Mouse (Mus musculus) telencephalon, adult 2 months (tissue): Measurements from ENCODE around the gene Pnmt.
A peak's percentile ranks its signal among the peaks of the same experiment; 100 is the strongest.
"Not testable (repeated sequence)": the region's sequence is repeated elsewhere in the genome, so short reads cannot be mapped to it uniquely, and the experiment has no call there.

Source experiments
- DNase-seq: peaks from one replicate; pipeline ENCODE4 v3.0.0-alpha.2; 2011; ENCODE audit warnings: low read depth, low spot score

Gene Pnmt

DNA sequence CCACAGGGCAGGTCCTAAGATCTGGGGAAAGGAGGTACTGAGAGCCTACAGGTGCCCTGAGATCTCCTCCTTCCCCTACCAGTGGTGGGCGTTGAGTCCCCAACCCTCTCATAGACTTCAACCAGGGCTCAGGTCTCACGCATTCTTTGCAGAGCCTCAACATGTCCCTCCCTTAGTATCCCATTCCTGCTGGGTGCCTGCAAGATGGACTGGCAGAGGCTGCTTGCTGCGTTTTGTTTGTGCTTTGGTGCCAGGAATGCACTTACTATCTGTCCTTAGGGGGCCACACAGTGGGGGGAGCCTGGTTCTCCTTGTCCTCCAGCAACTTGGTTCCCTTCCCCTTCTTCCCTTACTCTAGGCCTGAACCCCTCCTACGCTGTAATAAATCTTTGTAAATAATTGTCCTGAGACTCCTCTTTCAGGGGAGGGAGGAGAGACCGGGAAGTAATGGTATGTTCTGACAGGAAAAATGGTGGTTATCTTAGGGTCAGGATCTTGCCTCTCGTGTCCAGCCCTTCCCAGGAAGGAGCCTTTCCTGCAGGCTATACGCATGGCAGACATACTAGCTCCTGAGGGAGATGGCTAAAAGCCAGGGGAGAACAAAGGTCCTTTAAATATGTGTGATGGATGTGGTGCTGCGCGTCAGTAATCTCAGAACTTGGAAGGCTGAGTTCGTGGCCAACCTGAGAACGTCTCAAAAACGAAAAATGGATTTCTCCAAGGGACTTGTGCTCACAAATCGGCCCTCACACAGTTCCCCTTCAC lies 28.7 kb upstream of the Pnmt start:
- no peak for DNase-seq

DNA sequence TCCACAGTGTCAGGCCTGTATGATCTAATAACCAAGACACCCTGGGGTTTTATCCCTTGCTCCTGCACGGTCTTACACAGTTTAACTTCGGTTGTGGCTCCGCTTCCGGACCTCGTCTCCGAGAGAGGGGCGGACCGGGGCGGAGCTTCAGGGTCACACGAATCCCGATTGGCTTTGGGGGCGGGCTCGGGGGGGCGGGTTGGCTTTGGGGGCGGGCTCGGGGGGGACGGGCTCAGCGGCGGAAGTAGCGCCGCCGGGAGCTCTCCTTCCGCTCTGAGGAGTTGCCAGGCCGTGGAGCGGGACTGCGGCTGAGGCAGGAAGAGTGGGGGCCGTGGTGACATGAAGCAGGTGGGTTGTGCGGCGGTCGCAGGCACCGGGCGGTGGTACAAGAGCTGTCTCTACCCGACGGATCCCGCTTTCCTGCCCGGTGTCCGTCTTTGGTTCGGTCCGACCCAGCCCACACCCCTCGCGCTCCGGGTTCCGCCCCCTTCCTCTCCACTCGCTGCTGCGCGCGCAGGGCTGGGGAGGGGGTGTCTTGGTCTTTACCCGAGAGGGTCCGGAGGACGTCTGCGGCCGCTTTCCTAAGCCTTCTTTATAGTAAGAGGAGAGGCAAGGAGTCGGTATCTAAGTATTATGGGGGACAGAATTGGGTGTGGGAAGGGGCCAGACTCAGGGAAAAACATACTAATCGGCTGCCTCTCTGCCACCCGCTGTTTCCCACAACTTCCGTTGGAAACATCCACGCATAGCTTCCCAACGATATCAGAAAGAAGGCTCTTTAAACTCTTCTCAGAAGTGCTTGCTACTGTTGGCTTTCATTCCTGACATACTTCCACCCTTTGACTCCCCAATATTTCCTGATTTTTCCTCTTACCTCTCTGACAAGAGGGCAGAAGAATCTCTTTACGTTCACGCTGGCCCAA lies 27.8 kb upstream of the Pnmt start, which contains the start of gene Stard3:
TSS of gene Stard3 (plus strand) at position 208 of the 923 bp plus-strand sequence.
- DNase-seq: peak; percentile 79

DNA sequence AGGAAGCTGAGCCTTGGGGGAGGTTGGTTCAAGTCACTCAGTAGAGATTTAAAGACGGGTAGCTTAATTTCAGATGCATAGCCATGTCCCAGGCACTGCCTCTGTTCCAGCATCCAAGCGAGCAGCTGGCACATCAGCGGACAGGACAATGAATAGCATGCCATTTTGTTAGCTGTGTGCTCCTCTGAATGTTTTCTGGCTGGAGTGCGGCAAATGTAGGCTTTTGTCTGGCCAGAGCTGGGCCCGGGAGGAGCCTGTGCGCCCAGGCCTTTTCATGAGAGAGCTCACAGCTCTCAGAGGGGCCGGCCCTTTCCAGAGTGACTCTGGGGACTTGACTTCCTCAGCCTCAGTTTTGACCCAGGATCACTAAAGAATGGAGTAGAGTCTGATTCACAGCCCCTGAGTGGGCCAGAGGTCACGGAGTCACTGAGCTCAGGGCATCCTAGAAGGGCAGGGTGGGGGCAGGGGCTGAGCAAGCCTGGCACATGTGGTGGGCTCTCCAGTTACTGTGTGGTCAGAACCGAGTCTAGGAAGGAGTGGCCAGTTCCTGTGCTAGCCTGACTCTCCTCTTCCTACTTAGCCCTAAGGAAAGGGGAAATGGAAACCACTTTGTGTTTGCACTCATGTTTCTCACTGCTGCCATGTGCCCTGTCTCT lies 25.3 kb upstream of the Pnmt start:
- no peak for DNase-seq

DNA sequence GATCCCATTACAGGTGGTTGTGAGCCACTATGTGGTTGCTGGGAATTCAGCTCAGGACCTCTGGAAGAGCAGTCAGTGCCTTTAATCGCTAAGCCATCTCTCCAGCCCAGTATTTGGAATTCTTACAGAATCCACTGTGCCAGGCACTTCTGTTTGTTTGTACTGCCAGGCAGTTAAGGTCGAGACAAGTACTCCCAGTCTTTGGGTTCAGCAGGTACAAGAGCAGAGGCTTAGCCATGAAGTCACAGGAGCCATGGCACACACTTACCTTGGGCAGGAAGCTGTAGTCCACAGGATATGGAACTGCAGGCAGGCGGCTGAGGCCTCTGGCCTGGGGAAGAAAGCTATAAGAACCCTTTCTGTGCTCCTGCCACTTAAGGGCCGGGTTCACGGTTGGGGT lies 22.4 kb upstream of the Pnmt start:
- DNase-seq: no peak

DNA sequence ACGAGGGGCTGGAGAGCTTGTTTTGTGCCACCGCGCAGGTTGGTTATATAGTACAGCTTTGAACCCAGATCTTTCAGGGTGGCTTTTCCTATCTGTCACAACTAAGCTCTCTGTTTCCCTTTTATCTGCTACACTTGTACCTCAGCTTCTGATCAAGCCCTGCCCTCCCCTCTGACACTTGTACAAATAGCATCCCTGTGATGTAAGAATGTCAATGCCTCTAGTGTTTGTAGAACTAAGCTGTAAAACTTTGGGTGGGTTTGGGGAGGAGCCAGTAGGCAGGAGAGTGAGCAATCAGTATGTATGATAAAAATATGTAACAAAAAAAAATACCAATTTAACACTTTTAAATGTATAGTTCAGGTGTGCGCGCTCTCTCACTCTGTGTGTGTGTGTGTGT lies 21.8 kb upstream of the Pnmt start:
- no peak for DNase-seq

DNA sequence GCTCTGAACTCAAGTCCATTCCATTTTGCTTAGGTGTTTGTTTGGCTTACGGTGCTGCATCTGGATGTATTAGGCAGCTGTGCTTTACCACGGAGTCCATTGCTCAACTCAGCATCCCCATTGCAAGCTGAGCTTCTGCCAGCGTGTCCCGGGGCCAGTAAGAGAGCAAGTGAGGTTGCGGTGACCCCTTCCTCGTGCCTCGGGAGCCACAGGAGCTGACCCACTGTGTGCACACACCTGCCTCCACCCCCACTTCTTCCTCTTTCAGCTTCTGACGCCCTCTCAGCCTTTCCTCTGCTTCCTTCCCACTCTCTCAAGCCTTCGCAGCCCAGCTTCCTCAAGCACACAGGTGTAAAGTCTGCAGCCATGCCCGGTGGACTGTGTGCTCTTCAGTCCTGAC lies 20.0 kb upstream of the Pnmt start:
- no peak for DNase-seq

DNA sequence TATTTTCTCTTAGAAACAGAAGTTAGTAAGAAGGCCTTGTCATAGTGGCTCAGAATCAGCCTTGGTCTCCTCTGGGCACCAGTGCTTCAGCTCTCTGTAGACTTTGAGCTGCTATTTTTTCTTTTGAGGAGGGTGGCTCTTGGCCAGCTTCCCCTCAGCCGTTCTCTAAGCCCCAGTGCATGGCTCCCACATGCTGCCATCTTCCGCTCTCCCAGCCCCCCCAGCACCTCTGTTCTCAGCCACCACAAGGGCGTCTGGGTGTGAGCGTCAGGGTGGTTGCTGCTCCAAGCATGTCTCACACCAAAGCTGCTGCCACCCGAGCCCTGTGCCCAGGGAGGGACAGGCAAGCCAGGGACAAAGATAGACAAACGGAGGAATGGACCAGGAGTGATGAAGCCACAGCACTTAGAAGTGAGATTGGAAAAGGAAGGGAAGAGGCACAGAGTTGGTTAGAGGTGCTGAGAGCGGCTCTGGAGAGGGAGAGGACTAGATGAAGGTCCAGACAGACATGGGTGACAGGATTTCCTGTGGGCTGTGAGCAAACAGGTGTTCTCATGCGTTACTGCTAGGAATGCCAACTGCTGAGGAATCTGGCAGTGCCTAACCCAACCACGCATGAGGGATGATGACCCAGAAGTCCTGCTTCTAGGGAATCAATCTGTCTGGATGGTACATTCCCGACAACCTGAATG lies 18.9 kb upstream of the Pnmt start:
- peak; percentile 60 for DNase-seq

DNA sequence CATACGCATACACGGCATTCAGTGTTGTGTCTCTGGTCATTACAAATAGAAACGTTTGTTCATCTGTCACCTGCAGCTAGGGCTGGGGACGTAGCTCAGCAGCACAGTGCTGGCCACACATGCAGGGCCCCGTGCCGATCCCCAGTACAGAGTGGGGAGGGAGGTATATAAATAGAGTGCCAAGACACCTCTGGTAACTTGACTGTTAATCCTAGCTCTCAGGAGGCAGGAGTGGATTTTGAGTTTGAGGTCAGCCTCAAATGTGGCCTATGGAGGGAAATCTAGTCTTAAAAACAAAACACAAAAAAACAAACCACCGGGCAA lies 18.4 kb upstream of the Pnmt start:
- no peak for DNase-seq

DNA sequence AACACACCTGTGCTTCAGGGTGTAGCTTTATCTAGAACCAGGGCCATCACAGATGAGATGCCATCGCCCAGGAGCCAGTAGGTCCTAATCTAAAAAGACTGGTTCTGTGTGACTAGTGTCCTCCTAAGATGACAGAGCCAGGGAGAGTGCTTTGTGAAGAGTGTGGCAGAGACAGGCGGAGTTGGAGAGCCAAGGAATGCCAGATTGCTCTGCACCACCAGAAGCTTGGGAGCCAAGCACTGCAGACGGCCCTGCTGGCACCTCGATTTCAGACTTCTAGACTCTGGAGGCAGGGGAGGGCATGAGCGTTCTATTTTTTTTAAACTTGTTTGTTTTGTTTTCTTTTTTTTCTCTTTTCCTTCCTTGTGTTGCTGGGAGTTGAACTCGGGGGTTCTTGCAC lies 16.9 kb upstream of the Pnmt start:
- peak; percentile 64 for DNase-seq

DNA sequence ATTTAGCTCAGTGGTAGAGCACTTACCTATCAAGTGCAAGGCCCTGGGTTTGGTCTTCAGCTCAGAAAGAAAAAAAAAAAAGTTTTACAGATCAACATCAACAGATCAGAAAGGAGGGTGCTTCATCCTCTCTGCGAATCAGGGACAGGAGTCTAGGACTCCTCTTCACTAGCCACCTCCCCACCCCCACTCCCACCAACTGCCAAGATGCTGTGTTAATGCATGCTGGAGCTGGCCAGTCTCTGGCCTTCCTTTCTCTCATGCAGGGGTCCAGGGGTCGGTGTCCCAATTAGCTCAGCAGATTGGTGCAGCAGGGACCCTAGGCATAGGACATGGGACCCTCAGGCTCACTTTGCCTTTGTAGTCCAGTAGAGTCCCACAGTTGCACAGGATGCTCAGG lies 15.7 kb upstream of the Pnmt start:
- no peak for DNase-seq

DNA sequence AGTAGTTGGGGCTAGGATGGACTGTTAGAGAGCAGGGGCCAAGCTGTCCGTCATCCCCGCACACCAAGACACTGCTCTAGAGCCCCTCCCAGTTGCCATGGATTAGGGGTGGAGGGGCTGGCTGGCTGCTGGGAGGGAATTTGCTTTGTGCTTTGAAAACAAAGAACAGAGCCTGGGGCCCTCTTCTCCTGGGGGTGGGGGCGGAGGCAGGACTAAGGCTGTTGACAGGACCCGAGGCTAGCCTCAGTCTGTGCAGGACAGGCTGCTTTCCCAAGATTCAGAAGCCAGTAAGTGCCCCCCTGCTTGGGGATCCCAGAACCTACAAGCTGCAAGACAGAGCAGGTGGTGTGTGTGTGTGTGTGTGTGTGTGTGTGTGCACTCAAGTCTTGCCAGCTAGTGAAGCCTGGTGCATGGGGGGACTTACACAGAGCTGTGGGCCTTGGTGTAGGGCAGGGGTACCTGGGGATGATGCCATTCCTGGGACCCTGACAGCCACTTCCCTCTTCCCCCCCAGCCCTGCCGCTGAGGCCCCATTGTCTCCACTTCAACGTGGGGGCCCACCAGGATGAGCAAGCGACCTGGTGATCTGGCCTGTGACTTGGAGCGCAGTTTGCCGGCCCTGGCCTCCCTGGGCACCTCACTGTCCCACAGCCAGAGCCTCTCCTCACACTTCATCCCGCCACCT lies 14.6 kb upstream of the Pnmt start:
- no peak for DNase-seq

DNA sequence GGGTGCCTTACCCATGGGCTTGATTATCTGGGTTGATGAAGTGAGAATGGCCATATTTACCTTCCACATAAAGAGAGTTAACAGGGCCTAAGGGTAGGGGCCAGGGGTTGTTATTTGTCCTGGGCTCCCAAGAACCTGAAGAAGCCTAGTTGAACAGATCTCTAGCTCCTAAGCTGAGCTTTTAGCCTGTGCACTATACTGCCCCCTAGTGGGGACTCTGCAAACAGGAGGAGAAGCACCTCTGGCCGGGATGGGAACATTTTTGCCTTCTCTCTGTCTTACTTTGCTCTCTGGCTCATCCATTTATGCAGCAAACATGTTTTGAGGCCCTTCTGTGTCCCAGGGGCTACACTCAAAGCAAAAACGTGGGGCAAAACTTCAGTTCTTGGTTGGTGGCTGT lies 13.8 kb upstream of the Pnmt start:
- no peak for DNase-seq

DNA sequence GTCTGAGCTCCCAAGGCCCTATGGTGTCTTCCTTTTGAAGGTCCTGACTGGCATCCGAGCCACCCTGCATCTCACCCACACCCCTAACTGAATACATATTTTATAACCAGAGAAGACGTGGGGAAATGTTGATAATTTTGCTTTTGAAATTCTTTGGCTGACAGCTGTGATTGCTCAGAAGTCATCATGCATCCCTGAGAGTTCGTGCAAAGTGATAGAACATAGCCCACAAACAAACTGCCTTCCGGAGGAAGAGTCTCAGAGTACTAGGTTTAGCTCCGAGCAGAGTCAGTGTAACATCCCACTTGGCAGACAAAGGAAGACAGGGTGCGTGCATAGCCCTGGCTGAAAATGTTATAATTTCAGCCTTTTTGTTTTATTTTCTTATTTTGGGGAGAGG lies 13.0 kb upstream of the Pnmt start:
- no peak for DNase-seq

DNA sequence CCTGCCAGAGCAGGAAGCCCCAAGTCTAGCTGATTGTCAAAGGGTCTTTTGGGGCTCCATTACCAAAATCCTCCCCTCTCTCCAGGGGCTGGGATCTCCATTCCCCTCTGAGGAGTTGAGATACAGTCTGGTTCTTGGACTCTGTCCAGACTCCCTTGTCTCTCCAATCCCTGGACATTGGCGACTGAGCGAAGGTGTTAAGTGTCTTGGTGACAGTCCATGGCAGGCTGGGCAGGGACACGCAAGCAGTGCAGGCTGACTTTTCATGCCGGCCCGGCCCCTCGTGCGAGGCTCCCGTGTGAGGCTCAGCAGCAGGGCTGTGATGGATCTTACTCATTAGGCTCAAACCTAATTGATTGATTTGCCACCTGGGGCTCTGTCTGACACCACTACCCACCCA lies 12.0 kb upstream of the Pnmt start:
- no peak for DNase-seq

DNA sequence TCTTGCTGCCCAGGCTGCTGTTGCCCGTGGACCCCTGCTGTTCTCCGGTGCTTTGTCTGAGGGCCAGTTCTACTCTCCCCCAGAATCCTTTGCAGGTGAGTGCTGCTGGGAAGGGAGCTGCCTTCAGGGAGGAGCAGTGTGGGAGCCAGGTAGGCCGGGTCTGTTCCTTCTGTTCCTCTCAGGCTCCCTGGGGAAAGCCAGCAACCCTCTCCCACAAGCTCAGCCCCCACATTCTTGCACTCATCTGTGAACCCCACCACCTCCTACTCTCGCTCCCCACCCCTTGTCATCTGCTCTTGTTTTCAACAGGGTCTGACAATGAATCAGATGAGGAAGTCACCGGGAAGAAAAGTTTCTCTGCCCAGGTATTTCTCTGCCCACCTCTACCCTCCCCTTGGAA lies 9.5 kb upstream of the Pnmt start:
- no peak for DNase-seq

DNA sequence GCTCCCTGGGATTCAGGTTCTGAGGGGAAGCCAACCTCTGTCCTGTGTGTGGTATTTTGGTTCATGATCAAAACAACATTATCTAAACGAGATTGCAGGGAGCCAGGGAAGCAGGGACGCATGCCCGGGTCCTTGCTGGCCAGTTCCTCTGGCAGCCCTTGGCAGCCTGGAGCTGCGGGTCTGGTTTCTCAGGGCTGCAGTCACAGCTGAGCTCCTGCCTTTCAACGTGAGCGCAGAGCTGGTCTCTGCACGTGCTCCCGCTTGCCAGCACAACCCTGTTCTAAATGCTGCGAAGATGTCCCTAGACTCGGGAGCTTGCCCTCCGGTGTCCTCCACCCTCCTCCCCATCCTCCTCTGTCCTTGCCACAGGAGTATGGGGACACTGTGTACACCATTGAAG lies 8.5 kb upstream of the Pnmt start:
- DNase-seq: no peak

DNA sequence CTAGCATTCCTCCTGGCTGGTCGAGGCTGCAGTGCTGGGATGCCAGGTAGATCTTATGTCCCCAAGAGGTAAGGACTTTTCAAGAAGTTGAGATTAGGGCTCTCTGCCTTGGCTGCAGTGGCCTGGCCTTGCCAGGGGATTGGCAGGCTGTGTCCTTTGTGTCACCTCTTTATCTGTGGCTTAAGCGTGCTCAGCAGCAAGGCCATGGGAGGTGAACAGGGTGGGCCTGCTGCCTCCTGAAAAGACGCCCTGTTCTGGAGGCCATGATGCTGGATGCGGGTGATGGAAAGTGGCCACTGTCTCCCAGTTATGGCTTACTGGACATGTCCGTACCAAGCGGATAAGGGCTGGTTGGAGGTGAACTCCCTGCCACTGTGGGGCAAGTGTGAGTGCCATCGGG lies 6.9 kb upstream of the Pnmt start:
- DNase-seq: no peak

DNA sequence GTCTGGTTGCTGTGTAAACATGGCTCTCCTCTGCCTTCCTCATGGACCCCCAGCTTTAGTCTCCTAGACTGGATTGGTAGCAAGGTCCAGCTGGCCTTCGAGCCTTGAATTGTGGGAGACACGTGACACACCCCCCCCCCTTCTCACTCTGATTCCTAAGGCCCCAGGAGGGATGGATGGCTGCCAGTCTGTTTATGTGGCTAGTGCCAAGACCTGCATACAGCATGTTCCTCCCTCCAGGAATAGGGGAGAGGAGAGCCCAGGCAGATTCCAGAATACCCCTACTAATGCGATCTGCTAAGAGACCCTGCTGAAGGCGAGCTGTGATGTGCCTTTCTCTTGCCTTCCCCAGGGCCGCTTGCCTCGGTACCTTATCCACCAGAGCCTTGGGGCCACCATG lies 6.1 kb upstream of the Pnmt start:
- no peak for DNase-seq

DNA sequence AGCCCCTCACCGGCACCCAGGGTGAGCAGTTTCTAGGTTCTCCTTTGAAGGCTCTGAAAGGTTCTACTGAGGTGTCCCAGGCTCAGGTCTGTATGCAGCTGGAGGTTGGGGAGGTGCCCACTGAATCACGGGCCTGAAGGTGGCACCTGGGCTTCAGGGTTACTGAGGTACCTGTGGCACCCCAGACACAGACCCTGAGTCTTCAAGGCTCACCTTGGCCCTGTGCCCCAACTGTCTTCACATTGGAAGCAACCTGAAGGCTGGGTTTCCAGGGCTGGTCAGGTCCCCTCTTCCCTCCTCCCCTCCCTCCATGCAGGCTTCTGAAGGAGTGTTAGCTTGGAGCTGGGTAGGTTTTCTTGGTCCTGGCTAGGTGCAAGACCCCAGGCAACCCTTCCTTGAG lies 4.6 kb upstream of the Pnmt start:
- DNase-seq: no peak

DNA sequence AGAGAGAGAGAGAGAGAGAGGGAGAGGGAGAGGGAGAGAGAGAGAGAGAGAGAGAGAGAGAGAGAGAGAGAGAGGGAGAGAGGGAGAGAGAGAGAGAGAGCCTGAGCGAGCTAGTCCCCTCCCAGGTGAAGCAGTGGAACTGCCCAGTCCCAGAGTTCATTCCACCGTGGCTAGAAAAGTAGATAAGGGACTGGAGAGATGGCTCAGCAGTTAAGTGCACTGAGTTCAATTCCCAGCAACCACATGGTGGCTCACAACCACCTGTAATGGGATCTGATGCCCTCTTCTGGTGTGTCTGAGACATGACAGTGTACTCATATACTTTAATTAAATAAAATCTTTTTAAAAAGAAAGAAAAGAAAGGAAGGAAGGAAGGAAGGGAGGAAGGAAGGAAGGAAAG lies 3.8 kb upstream of the Pnmt start:
- DNase-seq: not testable (repeated sequence)

DNA sequence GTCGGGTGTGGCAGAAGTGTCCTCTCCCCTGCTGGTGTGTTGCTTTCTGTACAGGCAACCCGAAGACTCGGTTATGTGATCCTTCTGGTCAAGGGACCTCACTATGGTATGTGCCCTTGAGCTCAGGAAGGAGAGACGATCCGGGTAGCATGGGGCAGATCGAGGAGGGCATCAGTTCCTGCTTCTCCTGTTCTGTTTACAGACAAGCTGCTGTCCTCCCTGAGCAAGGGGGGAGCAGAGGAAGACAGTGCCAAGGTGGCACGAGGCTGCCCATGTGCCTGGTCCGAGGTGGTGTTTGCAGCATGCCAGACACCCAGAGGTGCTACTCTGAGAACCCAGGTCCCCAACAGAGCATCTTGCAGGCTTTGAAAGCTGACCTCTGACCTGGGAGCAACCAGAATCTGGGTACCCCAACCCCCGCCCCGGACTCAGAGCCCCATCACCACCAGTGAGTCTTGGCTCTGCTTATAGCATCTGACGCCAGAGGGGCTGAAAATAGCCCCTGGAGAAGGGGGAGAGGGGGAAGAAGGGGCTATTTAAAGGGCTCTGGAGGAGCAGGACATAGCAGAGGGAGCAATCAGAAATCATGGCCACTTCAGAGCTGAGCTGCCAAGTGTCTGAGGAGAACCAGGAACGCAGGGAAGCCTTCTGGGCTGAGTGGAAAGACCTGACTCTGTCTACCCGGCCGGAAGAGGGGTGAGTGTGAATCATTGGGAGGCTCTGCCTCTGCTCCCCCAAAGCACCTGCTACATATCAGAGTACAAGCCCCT lies 2.8 kb upstream of the Pnmt start, which contains the start of gene Tcap:
TSS of gene Tcap (plus strand) at position 551 of the 770 bp plus-strand sequence.
- DNase-seq: no peak
